Mouse (Mus musculus) right cerebral cortex, postnatal 4 days (tissue): ENCODE results near the gene Skap2.

ENCODE experiments used
- DNase-seq: peaks from one replicate; pipeline ENCODE4 v3.0.0-alpha.2; 2022

Skap2 gene

GRCm38 (mm10) chr6:52012409-52013244, at the start of gene Skap2:
Gene Skap2 (minus strand): TSS chr6:52012549.
- peak; percentile 92 for DNase-seq

GRCm38 (mm10) chr6:52058899-52059448, 46.6 kb upstream of the Skap2 start:
- no peak for DNase-seq

GRCm38 (mm10) chr6:52058120-52058519, 45.8 kb upstream of the Skap2 start:
- no peak for DNase-seq

- DNase-seq = no peak
These were observed 41.5 kb upstream of the Skap2 start for GRCm38 (mm10) chr6:52053567-52054561.

GRCm38 (mm10) chr6:52050062-52050461, 37.7 kb upstream of the Skap2 start:
- no peak for DNase-seq

GRCm38 (mm10) chr6:52045517-52045916, 33.2 kb upstream of the Skap2 start:
- DNase-seq = peak; percentile 19

GRCm38 (mm10) chr6:52036077-52036476, 23.7 kb upstream of the Skap2 start:
- no peak for DNase-seq

GRCm38 (mm10) chr6:52031181-52031580, 18.8 kb upstream of the Skap2 start:
- no peak for DNase-seq

DNA sequence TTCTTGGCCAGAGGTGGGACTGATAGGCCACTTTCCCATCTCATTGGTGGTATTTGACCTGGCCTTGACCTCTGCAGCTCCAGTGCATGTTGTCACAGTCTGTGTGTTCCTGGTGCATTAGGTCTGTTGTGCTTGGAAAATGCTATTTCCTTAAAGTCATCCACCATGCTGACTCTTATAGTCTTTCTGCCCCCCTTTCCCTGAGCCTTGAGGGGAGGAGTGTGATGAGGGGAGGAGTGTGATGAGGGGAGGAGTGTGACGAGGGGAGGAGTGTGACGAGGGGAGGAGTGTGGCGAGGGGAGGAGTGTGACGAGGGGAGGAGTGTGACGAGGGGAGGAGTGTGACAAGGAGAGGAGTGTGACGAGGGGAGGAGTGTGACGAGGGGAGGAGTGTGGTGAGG, 15.8 kb upstream of the Skap2 start:
- DNase-seq = no peak

DNA sequence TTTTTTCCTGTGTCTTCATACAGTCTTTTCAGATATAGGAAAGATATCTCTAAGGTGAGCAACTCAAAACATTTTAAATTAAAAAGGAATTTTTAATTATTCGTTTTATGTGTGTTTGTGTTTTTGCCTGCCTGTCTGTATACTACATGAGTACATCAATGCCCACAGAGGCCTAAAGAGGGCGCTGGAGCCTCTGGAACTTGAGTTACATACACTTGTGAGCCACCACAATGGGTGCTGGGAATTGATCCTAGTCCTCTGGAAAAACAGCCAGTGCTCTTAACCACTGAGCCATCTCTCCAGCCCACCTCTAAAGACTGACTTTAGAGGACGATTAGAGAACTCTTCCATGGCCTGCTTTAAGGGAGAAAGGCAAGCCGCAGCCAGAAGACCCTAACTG, 14.8 kb upstream of the Skap2 start:
- DNase-seq = no peak

DNA sequence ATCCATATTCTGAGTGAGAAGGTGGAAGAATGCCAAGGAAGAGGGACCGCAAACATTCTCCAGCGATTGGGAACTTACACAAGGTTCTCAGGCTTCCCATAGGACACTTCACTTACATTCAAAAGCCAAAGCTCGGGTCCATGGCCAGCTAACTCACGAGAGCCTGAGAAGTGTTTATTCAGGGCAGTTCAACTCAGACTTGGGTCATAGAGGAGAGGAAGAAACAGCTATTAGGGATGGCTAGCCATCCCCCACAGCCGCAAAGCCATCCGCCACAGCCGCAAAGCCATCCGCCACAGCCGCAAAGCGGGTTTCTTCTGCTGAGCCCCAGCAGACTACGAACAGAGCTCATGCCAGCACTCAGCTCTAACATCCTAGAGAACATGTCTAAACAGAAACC, 13.9 kb upstream of the Skap2 start:
- no peak for DNase-seq

- DNase-seq = no peak
These were observed 12.4 kb upstream of the Skap2 start for GRCm38 (mm10) chr6:52024730-52025129.

- DNase-seq = no peak
These were observed 10.0 kb upstream of the Skap2 start for GRCm38 (mm10) chr6:52022363-52022762.

GRCm38 (mm10) chr6:52020276-52020675, 7.9 kb upstream of the Skap2 start:
- no peak for DNase-seq

- no peak for DNase-seq
These were observed 1.0 kb upstream of the Skap2 start for GRCm38 (mm10) chr6:52013245-52013945.

- DNase-seq = no peak
These were observed 565 bp downstream of the Skap2 start for GRCm38 (mm10) chr6:52011559-52012408.

- no peak for DNase-seq
These were observed 3.0 kb downstream of the Skap2 start for GRCm38 (mm10) chr6:52009385-52009784.

GRCm38 (mm10) chr6:52008757-52009156, 3.6 kb downstream of the Skap2 start:
- no peak for DNase-seq

GRCm38 (mm10) chr6:52006649-52007218, 5.6 kb downstream of the Skap2 start:
- no peak for DNase-seq

DNA sequence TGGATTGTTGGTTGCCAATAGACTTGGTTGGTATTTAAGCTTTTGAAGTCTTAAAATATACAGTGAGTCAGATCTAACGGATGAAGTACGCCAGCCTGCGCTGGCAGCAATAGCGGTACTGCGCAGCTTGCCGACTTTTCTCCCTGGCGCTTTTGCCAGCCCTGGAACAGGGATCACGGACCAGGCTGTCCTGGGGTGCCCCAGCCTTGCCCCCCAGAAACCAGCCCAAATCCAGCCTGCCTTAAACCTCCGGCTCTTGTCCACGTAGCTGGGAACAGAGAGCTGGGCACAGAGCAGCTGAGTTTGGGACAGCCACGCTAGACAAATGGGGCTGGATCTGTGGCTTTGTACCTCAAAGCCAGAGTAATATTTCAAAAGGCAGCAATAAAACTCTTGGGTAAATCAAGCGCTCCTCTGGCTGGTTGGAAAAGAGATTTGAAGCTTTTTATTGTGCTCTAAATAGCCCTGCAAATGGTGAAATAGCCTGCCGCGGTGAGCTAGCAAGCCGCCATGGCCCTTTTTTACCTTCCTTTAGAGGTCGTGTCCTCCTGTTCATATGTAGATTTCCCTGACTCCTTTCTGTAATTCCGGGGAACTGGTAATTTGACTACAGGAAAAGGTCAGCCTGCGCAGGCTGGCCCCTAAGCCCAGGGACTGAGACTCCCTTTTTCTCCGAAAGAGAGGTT, 6.2 kb downstream of the Skap2 start:
- DNase-seq = peak; percentile 18

GRCm38 (mm10) chr6:52005616-52005962, 6.8 kb downstream of the Skap2 start:
- DNase-seq = no peak
